In genomic region chr3:58089344-58090139, GRCm38 (mm10) we compare ENCODE assay signal across 11 mouse cellular contexts.
DNase-seq lines count a peak whose midpoint lies in the region; ATAC-seq and TF ChIP-seq lines count a peak whose summit lies in the region.
"Had no signal": no experiment of that assay in that cellular context is flagged by ENCODE, and none has a peak within 500 bp of the region (broad histone marks: within the 10 kb centered on the region; RNA-seq: fewer than 3 reads in every experiment).

No protein-coding gene starts in this region.

- no peaks in the 10 kb centered on the region for H3K27me3 ChIP-seq in intestine, embryonic 16.5 days (replicated peaks; ENCODE audit: control insufficient read depth, insufficient read depth, low read length)
- H3K27me3 ChIP-seq: midbrain, embryonic 12.5 days had no signal

- TF ChIP-seq CTCF in layer of hippocampus, adult 2 months (conservative IDR thresholded peaks at IDR 0.05), result no peak
- TF ChIP-seq CTCF in brain, embryonic 14.5 days (IDR thresholded peaks at IDR 0.05; ENCODE audit: borderline replicate concordance, extremely low read depth, insufficient read depth, insufficient read length), result no peak

- H3K4me1 ChIP-seq in intestine, embryonic 16.5 days (ENCODE audit: control insufficient read depth, insufficient read depth, low read length), result no peaks in the 10 kb centered on the region
- H3K4me1 ChIP-seq: midbrain, embryonic 12.5 days had no signal

- no peak for DNase-seq in layer of hippocampus, adult 2 months (ENCODE audit: low spot score in 2 of 2)
- no peak for DNase-seq in layer of hippocampus, postnatal 14 days (ENCODE audit: low spot score in 2 of 2)
- DNase-seq in brain, embryonic 14.5 days (ENCODE audit: low read depth), result peak; percentile 55
- peak; percentile 40 for DNase-seq in cerebellum, adult 8-10 months
- DNase-seq in kidney, postnatal 14 days, result peak; percentile 74
- no peak for DNase-seq in MN1 (ENCODE audit: low spot score)
- DNase-seq in ovary, adult 18-20 months (ENCODE audit: low spot score), result no peak
- DNase-seq: adrenal gland, postnatal 25 days had no signal

- H3K9me3 ChIP-seq in intestine, embryonic 16.5 days (ENCODE audit: control insufficient read depth, low read length), result no peaks in the 10 kb centered on the region
- H3K9me3 ChIP-seq: midbrain, embryonic 12.5 days had no signal

- no peaks in the 10 kb centered on the region for H3K36me3 ChIP-seq in intestine, embryonic 16.5 days (ENCODE audit: control insufficient read depth, insufficient read depth, low read length)
- H3K36me3 ChIP-seq: midbrain, embryonic 12.5 days had no signal

- H3K4me3 ChIP-seq in layer of hippocampus, adult 2 months, result peak overlapping the region; percentile 1; the same call in 1 of the 2 replicates
- no peak overlapping the region for H3K4me3 ChIP-seq in intestine, embryonic 16.5 days (ENCODE audit: low read length)
- H3K4me3 ChIP-seq: midbrain, embryonic 12.5 days had no signal

- 80% methylated on average over 24 of the region's 24 CpGs for WGBS in intestine, embryonic 16.5 days

- H3K4me2 ChIP-seq in intestine, embryonic 16.5 days (ENCODE audit: low read depth, low read length), result no peak overlapping the region
- H3K4me2 ChIP-seq: midbrain, embryonic 12.5 days had no signal

- ATAC-seq in intestine, embryonic 16.5 days, result no peak

- no peak for TF ChIP-seq POLR2A in brain, embryonic 14.5 days (IDR thresholded peaks at IDR 0.05; ENCODE audit: borderline replicate concordance, extremely low read depth, insufficient read depth, insufficient read length, poor library complexity, severe bottlenecking)

- H3K9ac ChIP-seq in intestine, embryonic 16.5 days (ENCODE audit: low read depth, low read length), result no peak overlapping the region
- H3K9ac ChIP-seq: liver, embryonic 14.5 days; midbrain, embryonic 12.5 days had no signal

- no peak overlapping the region for H3K27ac ChIP-seq in layer of hippocampus, adult 2 months
- H3K27ac ChIP-seq in intestine, embryonic 16.5 days (ENCODE audit: low read length), result no peak overlapping the region
- H3K27ac ChIP-seq: liver, embryonic 14.5 days; midbrain, embryonic 12.5 days had no signal

Comparison
In these comparisons a context has a peak if more than half of its experiments do, and no peak if none do; other contexts are left out.
1. DNase-seq: peak in brain, embryonic 14.5 days (single experiment), cerebellum, adult 8-10 months (single experiment) and kidney, postnatal 14 days (single experiment); none in layer of hippocampus, adult 2 months (0 of 2), layer of hippocampus, postnatal 14 days (0 of 2), MN1 (single experiment) and ovary, adult 18-20 months (single experiment).